Mouse (Mus musculus) MEL (cell line): ENCODE results near the gene Coq8b. TPM values are rescaled to one million over a fixed set of nuclear protein-coding genes. Genes with fewer than 3 reads are reported as not detected.
A peak's percentile ranks its signal among the peaks of the same experiment; 100 is the strongest.

Experiments used
- DNase-seq: peaks from one replicate; pipeline ENCODE4 v3.0.0; 2011; ENCODE audit warnings: low read depth, low spot score
- H3K27ac ChIP-seq: 2 replicates; pipeline ENCODE4 v1.5.1; 2012; ENCODE audit warnings: low read depth, mild to moderate bottlenecking, control low read depth, low read length, moderate library complexity; ENCODE audit not compliant: control insufficient read depth
- H3K27me3 ChIP-seq, 2 experiments: fragments of 150-350 bp in 1 of 2; sonication (generic) in 1 of 2; 2 replicates each; pipeline ENCODE4 v1.6.1; 2012; ENCODE audit warnings: low read length in 2 of 2, mild to moderate bottlenecking in 2 of 2, improper control_type of control experiment in 1 of 2, moderate library complexity in 1 of 2; ENCODE audit not compliant: insufficient read depth in 2 of 2, control insufficient read depth in 1 of 2
- H3K36me3 ChIP-seq, 2 experiments: 2 replicates each; pipeline ENCODE4 v1.6.1; 2012 to 2014; ENCODE audit warnings: low read length in 2 of 2, improper control_type of control experiment in 1 of 2, inconsistent platforms in 1 of 2, mild to moderate bottlenecking in 1 of 2; ENCODE audit not compliant: insufficient read depth in 2 of 2, control insufficient read depth in 1 of 2
- H3K4me1 ChIP-seq, 2 experiments: fragments of 150-350 bp in 1 of 2; sonication (generic) in 1 of 2; 2 replicates each; pipeline ENCODE4 v1.6.1; 2012; ENCODE audit warnings: low read length in 2 of 2, improper control_type of control experiment in 1 of 2, mild to moderate bottlenecking in 1 of 2; ENCODE audit not compliant: insufficient read depth in 2 of 2, control insufficient read depth in 1 of 2
- H3K4me3 ChIP-seq, 2 experiments: fragments of 150-350 bp in 1 of 2; sonication (generic) in 1 of 2; 2 replicates each; pipeline ENCODE4 v1.5.1; 2012; ENCODE audit warnings: low read depth in 2 of 2, low read length in 2 of 2, mild to moderate bottlenecking in 2 of 2, moderate library complexity in 2 of 2, control low read depth in 1 of 2, improper control_type of control experiment in 1 of 2; ENCODE audit not compliant: control insufficient read depth in 1 of 2, insufficient read depth in 1 of 2
- H3K79me2 ChIP-seq: 2 replicates; pipeline ENCODE4 v1.6.1; 2012; ENCODE audit warnings: mild to moderate bottlenecking, low read length, moderate library complexity; ENCODE audit not compliant: control insufficient read depth, poor library complexity, insufficient read depth
- H3K9ac ChIP-seq: 2 replicates; pipeline ENCODE4 v1.6.1; 2012; ENCODE audit warnings: low read depth, mild to moderate bottlenecking, control low read depth, low read length, moderate library complexity; ENCODE audit not compliant: control insufficient read depth, poor library complexity, severe bottlenecking
- H3K9me3 ChIP-seq: fragments of 150-350 bp; sonication (generic); replicated peaks from 2 replicates; pipeline ENCODE4 v1.6.1; 2012; ENCODE audit warnings: mild to moderate bottlenecking, low read length, improper control_type of control experiment, moderate library complexity; ENCODE audit not compliant: insufficient read depth
- BHLHE40 ChIP-seq: IDR thresholded peaks from 2 replicates; pipeline ENCODE4 v1.6.1; 2012; ENCODE audit warnings: low read depth, mild to moderate bottlenecking, inconsistent platforms, low read length, improper control_type of control experiment, borderline replicate concordance
- CTCF ChIP-seq, 3 experiments: IDR thresholded peaks in 2 of 3; conservative IDR thresholded peaks in 1 of 3; 2 replicates each; pipeline ENCODE4 v1.5.1; 2011 to 2012; ENCODE audit warnings: low read length in 3 of 3, low read depth in 2 of 3, mild to moderate bottlenecking in 2 of 3, improper control_type of control experiment in 1 of 3, inconsistent platforms in 1 of 3, mixed read lengths in 1 of 3, moderate library complexity in 1 of 3; ENCODE audit not compliant: control insufficient read depth in 1 of 3, insufficient read depth in 1 of 3, poor library complexity in 1 of 3, severe bottlenecking in 1 of 3
- EP300 ChIP-seq, 2 experiments: IDR thresholded peaks; 2 replicates each; pipeline ENCODE4 v1.6.1; 2011; ENCODE audit warnings: improper control_type of control experiment in 2 of 2, low read length in 2 of 2, low read depth in 1 of 2, mild to moderate bottlenecking in 1 of 2
- ETS1 ChIP-seq: IDR thresholded peaks from 2 replicates; pipeline ENCODE4 v1.6.1; 2012; ENCODE audit warnings: low read depth, mild to moderate bottlenecking, inconsistent platforms, low read length, improper control_type of control experiment, moderate library complexity
- MAX ChIP-seq: IDR thresholded peaks from 2 replicates; pipeline ENCODE4 v1.6.1; 2011; ENCODE audit warnings: low read length, improper control_type of control experiment
- MAZ ChIP-seq: IDR thresholded peaks from 2 replicates; pipeline ENCODE4 v1.6.1; 2012; ENCODE audit warnings: low read depth, mild to moderate bottlenecking, inconsistent platforms, low read length, improper control_type of control experiment
- MXI1 ChIP-seq: IDR thresholded peaks from 2 replicates; pipeline ENCODE4 v1.6.1; 2011; ENCODE audit warnings: mild to moderate bottlenecking, low read depth, low read length, improper control_type of control experiment
- MYC ChIP-seq: IDR thresholded peaks from 2 replicates; pipeline ENCODE4 v1.6.1; 2011; ENCODE audit warnings: low read depth, mild to moderate bottlenecking, low read length, improper control_type of control experiment, moderate library complexity
- NELFE ChIP-seq: IDR thresholded peaks from 2 replicates; pipeline ENCODE4 v1.6.1; 2011; ENCODE audit warnings: low read depth, low read length, improper control_type of control experiment
- POLR2AphosphoS5 ChIP-seq: IDR thresholded peaks from 2 replicates; pipeline ENCODE4 v1.6.1; 2012; ENCODE audit warnings: low read depth, borderline replicate concordance, mild to moderate bottlenecking, inconsistent platforms, low read length, moderate library complexity, mixed read lengths
- RAD21 ChIP-seq: IDR thresholded peaks from 2 replicates; pipeline ENCODE4 v1.6.1; 2011; ENCODE audit warnings: mild to moderate bottlenecking, low read depth, low read length, improper control_type of control experiment
- RCOR1 ChIP-seq: IDR thresholded peaks from 2 replicates; pipeline ENCODE4 v1.6.1; 2012; ENCODE audit warnings: low read depth, mild to moderate bottlenecking, inconsistent platforms, low read length, improper control_type of control experiment
- SIN3A ChIP-seq: IDR thresholded peaks from 2 replicates; pipeline ENCODE4 v1.6.1; 2012; ENCODE audit warnings: low read length, improper control_type of control experiment, inconsistent platforms
- SMC3 ChIP-seq: IDR thresholded peaks from 2 replicates; pipeline ENCODE4 v1.6.1; 2011; ENCODE audit warnings: low read depth, low read length, improper control_type of control experiment
- USF1 ChIP-seq: IDR thresholded peaks from 2 replicates; pipeline ENCODE4 v1.6.1; 2014; ENCODE audit warnings: low read depth, mild to moderate bottlenecking, inconsistent platforms, low read length, improper control_type of control experiment, moderate library complexity
- ZC3H11A ChIP-seq: IDR thresholded peaks from 2 replicates; pipeline ENCODE4 v1.6.1; 2012; ENCODE audit warnings: low read depth, mild to moderate bottlenecking, inconsistent platforms, low read length, improper control_type of control experiment
- ZKSCAN1 ChIP-seq: IDR thresholded peaks from 2 replicates; pipeline ENCODE4 v1.6.1; 2012; ENCODE audit warnings: low read depth, mild to moderate bottlenecking, inconsistent platforms, low read length, improper control_type of control experiment, moderate library complexity
- ZMIZ1 ChIP-seq: IDR thresholded peaks from 2 replicates; pipeline ENCODE4 v1.6.1; 2012; ENCODE audit warnings: low read depth, mild to moderate bottlenecking, inconsistent platforms, low read length, improper control_type of control experiment, moderate library complexity
- polyA plus RNA-seq, 2 experiments: library from polyadenylated mRNA; stranded (reverse) in 1 of 2; unstranded in 1 of 2; fragments of >175 nt in 1 of 2; fragments of >200 nt in 1 of 2; gene quantifications; 2 replicates each; pipeline versions ENCODE4 v1.2.1 to v1.2.4; 2012; ENCODE audit warnings: low replicate concordance in 2 of 2, low read depth in 1 of 2; ENCODE audit not compliant: insufficient read length in 2 of 2, insufficient read depth in 1 of 2, missing spikeins in 1 of 2
- total RNA-seq: library from RNA; depleted of rRNA; stranded (reverse); fragments of 300-350 nt; gene quantifications from 2 replicates; pipeline ENCODE4 v1.2.3, GENCODE M21; 2012

Coq8b gene
- total and polyA plus RNA-seq, 3 experiments, result 13.8 to 22.7 TPM; not detected in 1

GRCm38 (mm10) chr7:27284865-27285697 is 52.3 kb downstream of the Coq8b start:
- Histone ChIP-seq H3K9ac (no peak overlapping the region), H3K79me2 (no peaks in the 10 kb centered on the region), H3K27me3 (no peaks in the 10 kb centered on the region), H3K9me3 (no peaks in the 10 kb centered on the region), H3K36me3 (no peaks in the 10 kb centered on the region), H3K27ac (no peak overlapping the region), H3K4me3 (no peak overlapping the region), H3K4me1 (peaks cover 0 to 3% of the 10 kb centered on the region in 2 experiments; a peak in 1 of 4 replicates)
- DNase-seq, result no peak
- peak; percentile 99 for TF ChIP-seq ZKSCAN1
- no peak for TF ChIP-seq MAZ
- TF ChIP-seq SMC3, result 0 out of 2 replicates have a peak, but pooled peaks have one; percentile 10
- peak in 2 of 3 experiments; percentile 35 to 37; a peak in 3 of 6 replicates for TF ChIP-seq CTCF (IDR thresholded peaks at IDR 0.05 in 2 of 3, conservative IDR thresholded peaks at IDR 0.05 in 1 of 3; ENCODE audit: control insufficient read depth in 1 of 3, insufficient read depth in 1 of 3, low read depth in 2 of 3, low read length in 3 of 3, poor library complexity in 1 of 3, severe bottlenecking in 1 of 3)
- TF ChIP-seq EP300 (IDR thresholded peaks at IDR 0.05; ENCODE audit: low read depth in 1 of 2, low read length in 2 of 2), result no peak

GRCm38 (mm10) chr7:27285698-27286066 is 52.9 kb downstream of the Coq8b start:
- no peaks in the 10 kb centered on the region for H3K9me3 ChIP-seq
- H3K79me2 ChIP-seq, result no peaks in the 10 kb centered on the region
- TF ChIP-seq SMC3, result peak; percentile 83
- no peak for TF ChIP-seq BHLHE40
- TF ChIP-seq USF1, result peak; percentile 75
- TF ChIP-seq ZC3H11A, result peak; percentile 59
- TF ChIP-seq CTCF (IDR thresholded peaks at IDR 0.05 in 2 of 3, conservative IDR thresholded peaks at IDR 0.05 in 1 of 3; ENCODE audit: control insufficient read depth in 1 of 3, insufficient read depth in 1 of 3, low read depth in 2 of 3, low read length in 3 of 3, poor library complexity in 1 of 3, severe bottlenecking in 1 of 3), result peak; percentile 73 to 84 (median 83)
- no peak for TF ChIP-seq ETS1
- TF ChIP-seq RCOR1, result peak; percentile 59; the same call in 1 of the 2 replicates
- TF ChIP-seq MXI1, result peak; percentile 95
- TF ChIP-seq SIN3A, result peak; percentile 60
- TF ChIP-seq MAX, result peak; percentile 95
- no peak for TF ChIP-seq POLR2AphosphoS5
- TF ChIP-seq ZMIZ1, result no peak
- no peak for TF ChIP-seq NELFE
- TF ChIP-seq RAD21, result peak; percentile 80
- peak; percentile 99 for TF ChIP-seq MYC
- H3K9ac ChIP-seq, result no peak overlapping the region
- H3K27ac ChIP-seq, result no peak overlapping the region
- peak; percentile 88 for DNase-seq
- no peak overlapping the region for H3K4me3 ChIP-seq
- H3K4me1 ChIP-seq, result peaks cover 0 to 3% of the 10 kb centered on the region in 2 experiments; a peak in 1 of 4 replicates
- no peaks in the 10 kb centered on the region for H3K36me3 ChIP-seq
- no peaks in the 10 kb centered on the region for H3K27me3 ChIP-seq
